Mouse (Mus musculus) C2C12 (cell line): ENCODE measurements at regions not wholly inside any gene's neighbourhood (a gene's known extent, or its start where the extent isn't known, plus 50 kb on each side); places are given as distances from the start of the nearest gene placed in this dataset.

Experiments used
- CTCF ChIP-seq: IDR thresholded peaks from one replicate; pipeline ENCODE4 v1.5.1; 2011; ENCODE audit not compliant: control insufficient read depth, insufficient read depth, insufficient read length
- FOSL1 ChIP-seq: IDR thresholded peaks from one replicate; pipeline ENCODE4 v1.8.0; 2011; ENCODE audit warnings: mild to moderate bottlenecking, low read length; ENCODE audit not compliant: poor library complexity, insufficient read depth, severe bottlenecking
- USF1 ChIP-seq: IDR thresholded peaks from one replicate; pipeline ENCODE4 v1.6.1; 2011; ENCODE audit warnings: low read depth, mild to moderate bottlenecking, control low read depth, moderate library complexity

- TF ChIP-seq CTCF (no peak), USF1 (no peak), FOSL1 (no peak)
These were observed 318.5 kb downstream of the Qk start for GRCm38 (mm10) chr17:10001071-10001591.
